Mouse (Mus musculus) kidney, embryonic 14.5 days (tissue): ENCODE measurements around the gene Urah. TPM values are rescaled to one million over a fixed set of nuclear protein-coding genes. Genes with fewer than 3 reads are reported as not detected.

ENCODE experiments used
- ATAC-seq: fragments of 200-750 bp; cut with Nextera tagmentation; 2 replicates; pipeline ENCODE4 v1.8.0; 2017; ENCODE audit warnings: moderate number of reproducible peaks, mild to moderate bottlenecking, moderate TSS enrichment, moderate library complexity; ENCODE audit not compliant: low FRiP score, low TSS enrichment
- H3K27ac ChIP-seq: fragments of 300-500 bp; sonication (generic); 2 replicates; pipeline ENCODE4 v1.5.1; 2014; ENCODE audit warnings: low read depth, mild to moderate bottlenecking, low read length, moderate library complexity, mixed read lengths
- H3K27me3 ChIP-seq: fragments of 300-500 bp; sonication (generic); 2 replicates; pipeline ENCODE4 v1.6.1; 2014; ENCODE audit warnings: mild to moderate bottlenecking, low read length; ENCODE audit not compliant: control insufficient read depth, insufficient read depth
- H3K36me3 ChIP-seq: fragments of 300-500 bp; sonication (generic); 2 replicates; pipeline ENCODE4 v1.6.1; 2014; ENCODE audit warnings: low read length, mixed read lengths; ENCODE audit not compliant: control insufficient read depth, insufficient read depth
- H3K4me1 ChIP-seq: fragments of 300-500 bp; sonication (generic); 2 replicates; pipeline ENCODE4 v1.6.1; 2014; ENCODE audit warnings: low read length, mixed read lengths; ENCODE audit not compliant: control insufficient read depth, insufficient read depth
- H3K4me2 ChIP-seq: fragments of 300-500 bp; sonication (generic); replicated peaks from 2 replicates; pipeline ENCODE4 v1.6.1; 2014; ENCODE audit warnings: low read depth, mild to moderate bottlenecking, low read length
- H3K4me3 ChIP-seq: fragments of 300-500 bp; sonication (generic); 2 replicates; pipeline ENCODE4 v1.5.1; 2014; ENCODE audit warnings: mild to moderate bottlenecking, low read length
- H3K9ac ChIP-seq: fragments of 300-500 bp; sonication (generic); 2 replicates; pipeline ENCODE4 v1.6.1; 2014; ENCODE audit warnings: low read depth, mild to moderate bottlenecking, low read length, moderate library complexity
- H3K9me3 ChIP-seq: fragments of 300-500 bp; sonication (generic); 2 replicates; pipeline ENCODE4 v1.6.1; 2016; ENCODE audit warnings: low read length; ENCODE audit not compliant: control insufficient read depth
- whole genome bisulfite sequencing: fragments of 180-500 bp; shearing (Covaris S2); extraction: QIAGEN DNeasy Blood & Tissue Kit; methylation state at CpG from one replicate; pipeline ENCODE4 v1.1.7; 2014; 5-methylcytosine and 5-hydroxymethylcytosine counted together
- polyA plus RNA-seq: library from polyadenylated mRNA; unstranded; fragments of >200 nt; fragmentation: Nextera tagmentation; extraction: Ambion mirVana; gene quantifications from 2 replicates; pipeline ENCODE4 v1.2.1, GENCODE M21; 2014

Urah gene
- polyA plus RNA-seq, 1 experiment from 2014 or later, result 0.85 TPM

DNA sequence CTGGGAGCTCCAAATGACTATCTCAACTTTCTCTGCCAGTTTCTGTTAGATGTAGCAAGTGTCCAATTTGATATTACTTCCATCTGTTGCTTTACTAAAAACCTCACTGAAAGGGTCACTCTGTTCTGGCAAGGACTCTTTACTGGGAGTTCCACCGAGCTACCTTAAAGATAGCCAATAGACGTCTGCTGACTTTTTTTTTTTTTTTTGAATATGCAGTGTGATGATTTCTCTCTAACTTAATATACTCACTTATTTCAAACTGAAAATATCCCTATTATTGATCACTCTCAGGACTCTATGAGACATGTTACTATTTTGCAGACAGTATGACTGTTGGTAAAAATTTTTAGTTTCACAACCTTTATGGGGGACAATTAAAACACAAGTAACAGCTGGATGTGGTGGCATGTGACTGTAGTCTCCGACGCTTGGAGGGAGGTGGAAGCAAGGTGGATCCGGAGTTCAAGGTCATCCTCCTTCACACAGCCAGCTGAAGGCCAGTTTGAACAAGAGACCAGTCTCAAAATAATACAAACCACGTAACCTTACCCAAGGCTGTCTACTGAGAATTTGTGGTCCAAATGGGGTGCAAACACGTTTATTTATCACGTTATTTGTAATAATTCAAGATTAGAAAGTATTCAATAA is 46.2 kb downstream of the Urah start:
- Histone ChIP-seq H3K27ac (peak overlapping the region; percentile 88; the same call in 1 of the 2 replicates), H3K27me3 (no peaks in the 10 kb centered on the region), H3K9me3 (no peaks in the 10 kb centered on the region), H3K4me1 (no peaks in the 10 kb centered on the region; the same call in 1 of the 2 replicates), H3K36me3 (peaks cover 17% of the 10 kb centered on the region; the same call in 1 of the 2 replicates), H3K4me3 (peak overlapping the region; percentile 97), H3K4me2 (peak overlapping the region; percentile 78), H3K9ac (peak overlapping the region; percentile 78; the same call in 1 of the 2 replicates)
- WGBS, result 21% methylated on average over 8 of the region's 8 CpGs
- no peak for ATAC-seq

GRCm38 (mm10) chr7:140881696-140882468 is 47.1 kb downstream of the Urah start, which contains the start of the genes Psmd13 and Sirt3:
TSS of gene Psmd13 (plus strand) at chr7:140881968.
TSS of gene Sirt3 (minus strand) at chr7:140882309.
- Histone ChIP-seq H3K9me3 (no peaks in the 10 kb centered on the region), H3K4me2 (peak within 1 kb of the TSS; percentile 78), H3K4me3 (peak within 1 kb of the TSS; percentile 97), H3K27me3 (no peaks in the 10 kb centered on the region), H3K27ac (peak within 1 kb of the TSS; percentile 88), H3K9ac (peak within 1 kb of the TSS; percentile 78), H3K36me3 (peaks cover 21% of the 10 kb centered on the region), H3K4me1 (no peaks in the 10 kb centered on the region; the same call in 1 of the 2 replicates)
- ATAC-seq, result peak; percentile 98
- WGBS, result under 1% methylated on average over 59 of the region's 59 CpGs

- Histone ChIP-seq H3K36me3 (peaks cover 24% of the 10 kb centered on the region), H3K4me1 (no peaks in the 10 kb centered on the region; the same call in 1 of the 2 replicates), H3K27me3 (no peaks in the 10 kb centered on the region), H3K4me2 (peak overlapping the region; percentile 78), H3K9ac (peak overlapping the region; percentile 78), H3K4me3 (peak overlapping the region; percentile 97), H3K9me3 (no peaks in the 10 kb centered on the region), H3K27ac (peak overlapping the region; percentile 47; the same call in 1 of the 2 replicates)
- peak; percentile 48; the same call in 1 of the 2 replicates for ATAC-seq
- under 1% methylated on average over 12 of the region's 12 CpGs for WGBS
Observed at GRCm38 (mm10) chr7:140882469-140882803, 47.6 kb downstream of the Urah start.

Other genes with a start within 250 kb of the Urah start
- not detected in 2 replicates for gene Olfr46, start 233.7 kb upstream of the Urah start, polyA plus RNA-seq
- gene Olfr61, start 206.0 kb upstream of the Urah start, polyA plus RNA-seq, result not detected in 2 replicates
- not detected in 2 replicates for gene Olfr53, start 188.6 kb upstream of the Urah start, polyA plus RNA-seq
- not detected in 2 replicates for gene Olfr539, start 175.1 kb upstream of the Urah start, polyA plus RNA-seq
- not detected in 2 replicates for gene Olfr45, start 153.1 kb upstream of the Urah start, polyA plus RNA-seq
- not detected in 2 replicates for gene Olfr541, start 137.8 kb upstream of the Urah start, polyA plus RNA-seq
- 0.12 TPM in 1 of 2 replicates, not detected in the other for gene Cyp2e1, start 71.3 kb upstream of the Urah start, polyA plus RNA-seq
- gene Syce1, start 47.2 kb upstream of the Urah start, polyA plus RNA-seq, result 0.28 TPM in 1 of 2 replicates, not detected in the other
- 1.4 and 2.1 TPM in 2 replicates for gene Zfp941, start 12.8 kb upstream of the Urah start, polyA plus RNA-seq
- not detected in 2 replicates for gene Scgb1c1, start 10.5 kb downstream of the Urah start, polyA plus RNA-seq
- gene Odf3, start 12.8 kb downstream of the Urah start, polyA plus RNA-seq, result not detected in 2 replicates
- gene Gm45785, start 21.3 kb downstream of the Urah start, polyA plus RNA-seq, result not detected in 2 replicates
- gene Ric8a, start 21.9 kb downstream of the Urah start, polyA plus RNA-seq, result 40.8 and 49.4 TPM in 2 replicates
- gene Bet1l, start 22.6 kb downstream of the Urah start, polyA plus RNA-seq, result 38.6 and 41.7 TPM in 2 replicates
- gene Psmd13, start 47.0 kb downstream of the Urah start, polyA plus RNA-seq, result 148 and 226 TPM in 2 replicates
- 22.8 and 26.2 TPM in 2 replicates for gene Sirt3, start 47.3 kb downstream of the Urah start, polyA plus RNA-seq
- not detected in 2 replicates for gene Cox8b, start 65.4 kb downstream of the Urah start, polyA plus RNA-seq
- 0.17 and 0.61 TPM in 2 replicates for gene Nlrp6, start 85.9 kb downstream of the Urah start, polyA plus RNA-seq
- gene Pgghg, start 106.4 kb downstream of the Urah start, polyA plus RNA-seq, result 15.9 and 20.5 TPM in 2 replicates
- 2.2 and 2.6 TPM in 2 replicates for gene Ifitm5, start 115.3 kb downstream of the Urah start, polyA plus RNA-seq
- not detected in 2 replicates for gene Gm45717, start 120.9 kb downstream of the Urah start, polyA plus RNA-seq
- gene Ifitm2, start 121.0 kb downstream of the Urah start, polyA plus RNA-seq, result 1,039 and 1,151 TPM in 2 replicates
- 54.4 and 61.4 TPM in 2 replicates for gene Ifitm1, start 132.2 kb downstream of the Urah start, polyA plus RNA-seq
- gene Ifitm3, start 175.8 kb downstream of the Urah start, polyA plus RNA-seq, result 154 and 166 TPM in 2 replicates
- gene Ifitm6, start 182.9 kb downstream of the Urah start, polyA plus RNA-seq, result 0.84 and 1.6 TPM in 2 replicates
- not detected in 2 replicates for gene Gm17387, start 194.1 kb downstream of the Urah start, polyA plus RNA-seq
- 13.7 and 14.4 TPM in 2 replicates for gene B4galnt4, start 226.1 kb downstream of the Urah start, polyA plus RNA-seq
- gene Pkp3, start 243.2 kb downstream of the Urah start, polyA plus RNA-seq, result 4.0 and 4.3 TPM in 2 replicates